Mouse (Mus musculus): ENCODE results near the gene Rapgef4. TPM values are rescaled to one million over a fixed set of nuclear protein-coding genes. Genes with fewer than 3 reads are reported as not detected.
A peak's percentile ranks its signal among the peaks of the same experiment; 100 is the strongest.

Gene Rapgef4
- total RNA-seq, 2 experiments from 2014 or later, result 166 to 168 TPM

- DNase-seq (ENCODE audit: extremely low spot score in 1 of 2, low spot score in 2 of 2), result no peak
- intact Hi-C loops (cut with DNase I), result no loop called here
These were observed 37.7 kb downstream of the Rapgef4 start for GRCm38 (mm10) chr2:72018736-72019135.

DNA sequence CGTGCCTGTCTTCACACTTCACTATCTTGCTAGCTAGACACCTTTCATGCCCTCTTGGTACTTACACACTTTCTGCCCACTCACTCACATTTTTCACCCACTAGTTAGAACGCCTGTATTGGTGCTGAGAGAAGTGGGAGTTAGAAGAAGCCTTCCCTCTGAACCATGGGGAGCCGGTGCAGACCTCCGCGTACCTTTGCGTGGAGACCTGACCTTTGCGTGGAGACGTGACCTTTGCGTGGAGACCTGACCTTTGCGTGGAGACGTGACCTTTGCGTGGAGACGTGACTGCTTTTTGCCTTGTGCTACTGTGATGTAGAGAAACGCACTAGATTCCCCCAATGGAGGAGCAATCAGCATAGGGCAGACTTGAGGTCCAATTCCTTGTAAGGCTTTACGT, 39.7 kb downstream of the Rapgef4 start:
- intact Hi-C loops (cut with DNase I), result no loop called here
- DNase-seq (ENCODE audit: extremely low spot score in 1 of 2, low spot score in 2 of 2), result no peak

- intact Hi-C loops (cut with DNase I), result no loop called here
- DNase-seq (ENCODE audit: extremely low spot score in 1 of 2, low spot score in 2 of 2), result no peak
These were observed 40.4 kb downstream of the Rapgef4 start for GRCm38 (mm10) chr2:72021440-72021839.

GRCm38 (mm10) chr2:72021845-72022244, 40.8 kb downstream of the Rapgef4 start:
- intact Hi-C loops (cut with DNase I), result no loop called here
- peak; percentile 31 to 53 for DNase-seq (ENCODE audit: extremely low spot score in 1 of 2, low spot score in 2 of 2)

DNA sequence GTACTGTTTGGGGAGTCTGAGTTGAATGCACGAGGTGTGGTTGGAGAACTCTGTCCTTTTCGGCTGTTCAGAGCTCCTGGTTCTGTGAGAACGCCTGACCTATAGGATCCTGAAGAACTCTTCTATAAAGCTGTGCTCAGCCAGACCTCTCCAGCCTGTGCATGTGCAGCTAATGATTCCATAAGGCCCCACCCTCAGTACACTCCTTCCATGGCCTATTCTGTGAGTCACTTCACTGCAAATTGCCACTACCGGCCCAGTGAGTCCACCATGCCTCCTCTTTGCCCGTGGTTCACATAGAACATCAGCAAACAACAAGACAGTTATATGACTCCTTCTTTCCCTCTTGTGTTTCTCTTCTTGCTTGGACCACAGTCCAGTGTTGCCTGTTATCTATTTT, 42.8 kb downstream of the Rapgef4 start:
- no peak for DNase-seq (ENCODE audit: extremely low spot score in 1 of 2, low spot score in 2 of 2)
- intact Hi-C loops (cut with DNase I), result no loop called here

GRCm38 (mm10) chr2:72025660-72026059, 44.6 kb downstream of the Rapgef4 start:
- intact Hi-C loops (cut with DNase I), result no loop called here
- no peak for DNase-seq (ENCODE audit: extremely low spot score in 1 of 2, low spot score in 2 of 2)

- intact Hi-C loops (cut with DNase I), result no loop called here
- DNase-seq (ENCODE audit: extremely low spot score in 1 of 2, low spot score in 2 of 2), result no peak
These were observed 45.5 kb downstream of the Rapgef4 start for GRCm38 (mm10) chr2:72026506-72026905.

DNA sequence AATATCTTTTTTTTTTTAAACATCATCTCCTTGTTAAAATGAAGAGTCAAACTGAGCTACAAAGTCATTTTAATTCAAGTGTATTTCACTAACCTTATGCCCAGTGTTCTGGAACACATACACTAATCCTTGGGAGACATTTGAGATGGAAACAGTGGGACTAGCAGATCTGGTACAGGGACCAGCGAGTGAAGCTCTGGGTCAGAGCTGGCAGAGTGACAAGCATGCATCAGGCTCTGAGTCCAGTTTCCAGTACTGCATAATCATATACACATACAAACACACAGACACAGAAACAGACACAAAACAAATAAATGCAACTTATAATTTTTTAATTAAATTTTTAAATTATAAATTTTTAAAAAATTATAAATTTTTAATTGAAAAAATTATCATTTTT, 48.0 kb downstream of the Rapgef4 start:
- no peak for DNase-seq (ENCODE audit: extremely low spot score in 1 of 2, low spot score in 2 of 2)
- intact Hi-C loops (cut with DNase I), result no loop called here

GRCm38 (mm10) chr2:72029586-72030144, 48.6 kb downstream of the Rapgef4 start:
- no peak for DNase-seq (ENCODE audit: extremely low spot score in 1 of 2, low spot score in 2 of 2)
- intact Hi-C loops (cut with DNase I), result loop anchor here (10.0 kb wide), 1 partner anchor 135 kb away; no protein-coding TSS in a partner anchor

DNA sequence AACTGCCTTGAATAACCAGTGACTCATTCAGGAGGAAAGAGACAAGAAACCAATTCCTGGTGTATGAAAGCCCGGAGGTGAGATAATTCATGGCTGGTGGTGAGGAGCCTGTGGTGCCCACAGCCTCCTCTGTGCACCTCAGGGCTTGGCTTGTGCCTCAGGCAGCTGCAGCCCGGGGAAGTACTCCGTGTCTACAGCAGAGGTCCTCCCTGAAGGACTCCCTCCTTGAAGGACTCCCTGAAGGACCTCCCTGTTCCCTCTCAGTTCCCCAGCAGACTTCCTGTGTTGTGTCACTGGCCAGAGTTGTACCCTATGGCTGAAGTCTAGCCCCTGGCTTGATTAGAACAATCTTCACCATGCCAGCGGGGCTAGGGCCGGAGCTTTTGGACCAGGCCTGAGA, 50.7 kb downstream of the Rapgef4 start:
- no peak for DNase-seq (ENCODE audit: extremely low spot score in 1 of 2, low spot score in 2 of 2)
- intact Hi-C loops (cut with DNase I), result loop anchor here (10.0 kb wide), 1 partner anchor 137 kb away; no protein-coding TSS in a partner anchor

GRCm38 (mm10) chr2:72035616-72036015, 54.6 kb downstream of the Rapgef4 start:
- DNase-seq (ENCODE audit: extremely low spot score in 1 of 2, low spot score in 2 of 2), result peak in 1 of 2 experiments; percentile 53
- intact Hi-C loops (cut with DNase I), result loop anchor here (5.0 to 10.0 kb wide), 2 partner anchors 141 to 187 kb away; no protein-coding TSS in a partner anchor

- intact Hi-C loops (cut with DNase I), result loop anchor here (5.0 to 10.0 kb wide), 2 partner anchors 143 to 185 kb away; no protein-coding TSS in a partner anchor
- DNase-seq (ENCODE audit: extremely low spot score in 1 of 2, low spot score in 2 of 2), result no peak
These were observed 56.3 kb downstream of the Rapgef4 start for GRCm38 (mm10) chr2:72037357-72037756.

DNA sequence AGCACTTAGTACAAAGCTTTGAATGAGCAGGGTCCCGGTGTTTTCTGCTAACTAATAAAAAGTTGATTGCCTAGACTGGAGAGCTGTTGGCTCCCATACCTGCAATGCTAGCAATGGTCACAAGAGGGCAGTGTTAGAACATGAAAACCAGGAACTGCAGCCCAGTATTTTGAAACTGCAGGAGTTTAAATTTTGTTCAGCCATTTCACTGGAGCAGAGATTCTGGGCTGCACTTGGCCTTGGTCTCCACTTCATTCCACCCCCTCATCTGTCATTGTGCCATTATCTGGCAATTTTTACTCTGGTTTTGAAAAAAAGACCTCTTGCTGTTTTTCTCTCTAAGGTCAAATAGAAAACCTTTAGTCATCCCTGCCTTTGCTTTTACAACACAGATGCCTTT, 57.2 kb downstream of the Rapgef4 start:
- intact Hi-C loops (cut with DNase I), result loop anchor here (5.0 to 10.0 kb wide), 2 partner anchors 143 to 184 kb away; no protein-coding TSS in a partner anchor
- DNase-seq (ENCODE audit: extremely low spot score in 1 of 2, low spot score in 2 of 2), result peak; percentile 77 to 86

- intact Hi-C loops (cut with DNase I), result loop anchor here (5.0 to 10.0 kb wide), 2 partner anchors 144 to 184 kb away; no protein-coding TSS in a partner anchor
- DNase-seq (ENCODE audit: extremely low spot score in 1 of 2, low spot score in 2 of 2), result peak; percentile 40 to 43
These were observed 57.7 kb downstream of the Rapgef4 start for GRCm38 (mm10) chr2:72038651-72039251.

DNA sequence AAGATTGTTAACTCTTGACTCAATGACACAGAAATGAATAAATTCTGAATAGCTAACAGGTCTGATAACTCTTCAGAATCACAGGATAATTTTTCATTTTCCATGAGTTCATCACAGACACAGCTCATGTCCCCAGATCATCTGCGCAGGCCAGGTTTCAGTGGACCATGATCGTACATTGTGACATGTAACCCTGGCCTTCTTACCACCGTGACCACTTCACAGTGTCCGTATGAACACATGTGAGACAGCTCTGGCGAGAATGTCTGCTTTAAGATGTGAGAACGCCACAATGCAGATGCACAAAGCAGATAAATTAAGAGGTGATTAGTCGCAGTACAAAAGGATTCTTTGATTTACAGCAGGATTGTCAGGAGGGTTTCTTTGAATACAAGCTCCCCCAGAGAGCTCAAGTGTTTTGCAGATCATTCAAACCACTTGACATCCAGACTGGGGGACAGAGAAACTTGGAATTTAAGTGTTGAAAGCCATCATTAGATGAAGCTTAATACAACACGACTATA, 58.5 kb downstream of the Rapgef4 start:
- DNase-seq (ENCODE audit: extremely low spot score in 1 of 2, low spot score in 2 of 2), result no peak
- intact Hi-C loops (cut with DNase I), result loop anchor here (5.0 to 10.0 kb wide), 3 partner anchors 145 to 1245 kb away; no protein-coding TSS in a partner anchor

GRCm38 (mm10) chr2:72041087-72041486, 60.0 kb downstream of the Rapgef4 start:
- intact Hi-C loops (cut with DNase I), result loop anchor here (10.0 kb wide), 1 partner anchor 1244 kb away; no protein-coding TSS in a partner anchor
- no peak for DNase-seq (ENCODE audit: extremely low spot score in 1 of 2, low spot score in 2 of 2)

DNA sequence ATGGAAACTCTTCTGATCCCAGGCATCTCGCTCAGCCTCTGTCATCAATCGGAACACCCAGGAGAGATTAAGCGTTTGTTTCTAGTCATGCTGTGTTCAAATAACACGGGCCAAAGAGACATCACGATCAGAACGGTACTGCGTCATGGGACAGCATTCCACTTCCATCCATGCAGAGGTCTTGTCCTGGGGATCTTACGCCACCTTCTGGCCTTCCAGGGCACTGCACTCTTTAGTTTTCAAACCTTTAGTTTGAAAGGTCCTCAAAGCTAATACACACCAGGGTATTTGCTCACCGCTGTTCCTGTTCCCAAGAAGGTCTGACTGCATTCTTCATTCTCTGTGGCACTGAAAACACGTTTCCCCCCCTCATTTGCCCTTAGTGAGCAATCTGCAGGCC, 61.1 kb downstream of the Rapgef4 start:
- DNase-seq (ENCODE audit: extremely low spot score in 1 of 2, low spot score in 2 of 2), result no peak
- intact Hi-C loops (cut with DNase I), result loop anchor here (10.0 kb wide), 1 partner anchor 1243 kb away; no protein-coding TSS in a partner anchor

- intact Hi-C loops (cut with DNase I), result loop anchor here (2.0 to 10.0 kb wide), 2 partner anchors 105 to 1241 kb away; no protein-coding TSS in a partner anchor
- DNase-seq (ENCODE audit: extremely low spot score in 1 of 2, low spot score in 2 of 2), result peak; percentile 19 to 44
These were observed 63.2 kb downstream of the Rapgef4 start for GRCm38 (mm10) chr2:72044191-72044590.

GRCm38 (mm10) chr2:72045024-72045423, 64.0 kb downstream of the Rapgef4 start:
- no peak for DNase-seq (ENCODE audit: extremely low spot score in 1 of 2, low spot score in 2 of 2)

DNA sequence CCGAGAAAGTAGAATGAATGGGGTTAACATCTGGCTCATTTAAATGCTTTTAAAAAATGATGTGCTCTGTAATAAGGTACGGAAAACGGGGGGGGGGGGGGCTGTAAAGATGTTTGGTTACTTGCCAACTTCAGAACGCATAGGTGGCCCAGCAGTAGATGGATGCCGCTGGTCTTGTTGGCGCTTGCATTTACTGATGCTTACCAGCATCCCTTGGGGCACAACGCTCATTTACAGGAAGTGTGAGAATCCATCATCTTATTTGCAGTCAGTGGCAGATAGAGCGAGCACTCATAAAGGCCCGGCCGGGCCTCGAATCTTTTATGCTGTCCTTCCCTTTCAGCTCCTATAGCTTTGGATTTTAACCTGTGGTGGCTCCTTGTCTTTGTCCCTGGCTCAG, 64.6 kb downstream of the Rapgef4 start:
- intact Hi-C loops (cut with DNase I), result loop anchor here (2.0 to 10.0 kb wide), 2 partner anchors 103 to 1239 kb away; no protein-coding TSS in a partner anchor
- DNase-seq (ENCODE audit: extremely low spot score in 1 of 2, low spot score in 2 of 2), result no peak

More at GRCm38 (mm10) chr2:72045024-72045423, 64.0 kb downstream of the Rapgef4 start:
- intact Hi-C loops (cut with DNase I), result loop anchor here (2.0 to 10.0 kb wide), 2 partner anchors 104 to 1240 kb away; no protein-coding TSS in a partner anchor

All from left cerebral cortex, postnatal 10 days (tissue).